Mouse (Mus musculus) heart, embryonic 10.5 days (tissue): ENCODE results near the gene Slc25a48. TPM values are rescaled to one million over a fixed set of nuclear protein-coding genes. Genes with fewer than 3 reads are reported as not detected.

Experiments used
- polyA plus RNA-seq: library from polyadenylated mRNA; unstranded; fragments of >200 nt; fragmentation: Nextera tagmentation; extraction: Ambion mirVana; gene quantifications from 2 replicates; pipeline ENCODE4 v1.2.1, GENCODE M21; 2016

Gene Slc25a48
- polyA plus RNA-seq, 1 experiment from 2014 or later = 0.05 TPM

Other genes starting within 250 kb of the Slc25a48 start
- gene Neurog1, start 186.2 kb upstream of the Slc25a48 start, polyA plus RNA-seq = 0.09 and 0.20 TPM in 2 replicates
- 1.6 and 8.6 TPM in 2 replicates for gene Cxcl14, start 141.8 kb upstream of the Slc25a48 start, polyA plus RNA-seq
- gene Gm3045, start 11.8 kb upstream of the Slc25a48 start, polyA plus RNA-seq = not detected in 2 replicates
- gene Il9, start 43.9 kb downstream of the Slc25a48 start, polyA plus RNA-seq = not detected in 2 replicates
- 1.1 TPM in 2 replicates for gene Fbxl21, start 84.1 kb downstream of the Slc25a48 start, polyA plus RNA-seq
- 0.41 and 8.8 TPM in 2 replicates for gene Lect2, start 110.1 kb downstream of the Slc25a48 start, polyA plus RNA-seq
- 50.4 and 66.2 TPM in 2 replicates for gene Tgfbi, start 171.2 kb downstream of the Slc25a48 start, polyA plus RNA-seq